Mouse (Mus musculus) C2C12 (cell line): ENCODE measurements around the gene Gm5726.
"Not testable (repeated sequence)": the region's sequence is repeated elsewhere in the genome, so short reads cannot be mapped to it uniquely, and the experiment has no call there.

Experiments
- MAX ChIP-seq: IDR thresholded peaks from one replicate; pipeline ENCODE4 v1.6.1; 2011; ENCODE audit warnings: mild to moderate bottlenecking, control low read depth
- MYOG ChIP-seq: IDR thresholded peaks from one replicate; pipeline ENCODE4 v1.6.1; 2011; ENCODE audit not compliant: control insufficient read depth, insufficient read length; ENCODE audit errors: extremely low read depth

- TF ChIP-seq MYOG, MAX: not testable (repeated sequence)
Observed at GRCm38 (mm10) chr7:20545657-20546056, at the start of gene Gm5726.
